Mouse (Mus musculus): ENCODE measurements around the gene Lhx8. TPM values are rescaled to one million over a fixed set of nuclear protein-coding genes. Genes with fewer than 3 reads are reported as not detected.

The Lhx8 gene
- polyA plus RNA-seq, 1 experiment: 0.56 TPM

- TF ChIP-seq POLR2A (IDR thresholded peaks at IDR 0.05; ENCODE audit: extremely low read depth, insufficient read depth, low read length) (no peak), CTCF (IDR thresholded peaks at IDR 0.05; ENCODE audit: extremely low read depth, insufficient read depth, low read length) (no peak)
- no peak overlapping the region for H3K27ac ChIP-seq (ENCODE audit: insufficient read depth, low read length)
- no peaks in the 10 kb centered on the region for H3K4me1 ChIP-seq (ENCODE audit: control insufficient read depth, insufficient read depth, low read length)
- H3K4me3 ChIP-seq (ENCODE audit: insufficient read depth, low read length): no peak overlapping the region
Observed at GRCm38 (mm10) chr3:154294924-154295834, 35.3 kb downstream of the Lhx8 start.

GRCm38 (mm10) chr3:154293839-154294490 is 36.5 kb downstream of the Lhx8 start:
- no peak overlapping the region for H3K4me3 ChIP-seq (ENCODE audit: insufficient read depth, low read length)
- TF ChIP-seq CTCF (IDR thresholded peaks at IDR 0.05; ENCODE audit: extremely low read depth, insufficient read depth, low read length) (no peak), POLR2A (IDR thresholded peaks at IDR 0.05; ENCODE audit: extremely low read depth, insufficient read depth, low read length) (no peak)
- no peaks in the 10 kb centered on the region for H3K4me1 ChIP-seq (ENCODE audit: control insufficient read depth, insufficient read depth, low read length)
- no peak overlapping the region for H3K27ac ChIP-seq (ENCODE audit: insufficient read depth, low read length)

GRCm38 (mm10) chr3:154292126-154292525 is 38.3 kb downstream of the Lhx8 start:
- Histone ChIP-seq H3K4me3 (ENCODE audit: insufficient read depth, low read length) (no peak overlapping the region), H3K27ac (ENCODE audit: insufficient read depth, low read length) (no peak overlapping the region), H3K4me1 (ENCODE audit: control insufficient read depth, insufficient read depth, low read length) (no peaks in the 10 kb centered on the region)
- no peak for TF ChIP-seq POLR2A (IDR thresholded peaks at IDR 0.05; ENCODE audit: extremely low read depth, insufficient read depth, low read length)
- no peak for TF ChIP-seq CTCF (IDR thresholded peaks at IDR 0.05; ENCODE audit: extremely low read depth, insufficient read depth, low read length)

- H3K4me3 ChIP-seq (ENCODE audit: insufficient read depth, low read length): no peak overlapping the region
- H3K27ac ChIP-seq (ENCODE audit: insufficient read depth, low read length): no peak overlapping the region
- H3K4me1 ChIP-seq (ENCODE audit: control insufficient read depth, insufficient read depth, low read length): no peaks in the 10 kb centered on the region
- TF ChIP-seq POLR2A (IDR thresholded peaks at IDR 0.05; ENCODE audit: extremely low read depth, insufficient read depth, low read length): no peak
- TF ChIP-seq CTCF (IDR thresholded peaks at IDR 0.05; ENCODE audit: extremely low read depth, insufficient read depth, low read length): no peak
Observed at GRCm38 (mm10) chr3:154290351-154290750, 40.1 kb downstream of the Lhx8 start.

- no peaks in the 10 kb centered on the region for H3K4me1 ChIP-seq (ENCODE audit: control insufficient read depth, insufficient read depth, low read length)
- H3K27ac ChIP-seq (ENCODE audit: insufficient read depth, low read length): no peak overlapping the region
- H3K4me3 ChIP-seq (ENCODE audit: insufficient read depth, low read length): no peak overlapping the region
- TF ChIP-seq CTCF (IDR thresholded peaks at IDR 0.05; ENCODE audit: extremely low read depth, insufficient read depth, low read length) (no peak), POLR2A (IDR thresholded peaks at IDR 0.05; ENCODE audit: extremely low read depth, insufficient read depth, low read length) (no peak)
Observed at GRCm38 (mm10) chr3:154288429-154289069, 41.9 kb downstream of the Lhx8 start.

GRCm38 (mm10) chr3:154287217-154287616 is 43.2 kb downstream of the Lhx8 start:
- TF ChIP-seq POLR2A (IDR thresholded peaks at IDR 0.05; ENCODE audit: extremely low read depth, insufficient read depth, low read length) (no peak), CTCF (IDR thresholded peaks at IDR 0.05; ENCODE audit: extremely low read depth, insufficient read depth, low read length) (no peak)
- Histone ChIP-seq H3K27ac (ENCODE audit: insufficient read depth, low read length) (no peak overlapping the region), H3K4me3 (ENCODE audit: insufficient read depth, low read length) (no peak overlapping the region), H3K4me1 (ENCODE audit: control insufficient read depth, insufficient read depth, low read length) (no peaks in the 10 kb centered on the region)

GRCm38 (mm10) chr3:154285351-154285750 is 45.1 kb downstream of the Lhx8 start:
- TF ChIP-seq POLR2A (IDR thresholded peaks at IDR 0.05; ENCODE audit: extremely low read depth, insufficient read depth, low read length) (no peak), CTCF (IDR thresholded peaks at IDR 0.05; ENCODE audit: extremely low read depth, insufficient read depth, low read length) (no peak)
- H3K4me1 ChIP-seq (ENCODE audit: control insufficient read depth, insufficient read depth, low read length): no peaks in the 10 kb centered on the region

GRCm38 (mm10) chr3:154284260-154284659 is 46.2 kb downstream of the Lhx8 start:
- Histone ChIP-seq H3K4me1 (ENCODE audit: control insufficient read depth, insufficient read depth, low read length) (no peaks in the 10 kb centered on the region), H3K4me3 (ENCODE audit: insufficient read depth, low read length) (no peak overlapping the region), H3K27ac (ENCODE audit: insufficient read depth, low read length) (no peak overlapping the region)
- TF ChIP-seq CTCF (IDR thresholded peaks at IDR 0.05; ENCODE audit: extremely low read depth, insufficient read depth, low read length): no peak
- no peak for TF ChIP-seq POLR2A (IDR thresholded peaks at IDR 0.05; ENCODE audit: extremely low read depth, insufficient read depth, low read length)

More at GRCm38 (mm10) chr3:154285351-154285750, 45.1 kb downstream of the Lhx8 start:
- H3K4me3 ChIP-seq (ENCODE audit: insufficient read depth, low read length): no peak overlapping the region
- no peak overlapping the region for H3K27ac ChIP-seq (ENCODE audit: insufficient read depth, low read length)

GRCm38 (mm10) chr3:154274681-154275080 is 55.8 kb downstream of the Lhx8 start:
- H3K4me1 ChIP-seq (ENCODE audit: control insufficient read depth, insufficient read depth, low read length): no peaks in the 10 kb centered on the region
- no peak overlapping the region for H3K27ac ChIP-seq (ENCODE audit: insufficient read depth, low read length)
- TF ChIP-seq POLR2A (IDR thresholded peaks at IDR 0.05; ENCODE audit: extremely low read depth, insufficient read depth, low read length) (no peak), CTCF (IDR thresholded peaks at IDR 0.05; ENCODE audit: extremely low read depth, insufficient read depth, low read length) (no peak)
- H3K4me3 ChIP-seq (ENCODE audit: insufficient read depth, low read length): no peak overlapping the region

All from cortical plate, adult 2 months (tissue).